Mouse (Mus musculus) frontal cortex, postnatal 36 days (tissue): ENCODE measurements at regions not wholly inside any gene's neighbourhood (a gene's known extent, or its start where the extent isn't known, plus 50 kb on each side); places are given as distances from the start of the nearest gene placed in this dataset.

Experiments used
- DNase-seq, 2 experiments: peaks; one replicate each; pipeline ENCODE4 v3.0.0; 2022; ENCODE audit warnings: low spot score in 2 of 2

- no peak for DNase-seq
Measured at GRCm38 (mm10) chr7:37908618-37909130, 114.7 kb downstream of the Uri1 start.

GRCm38 (mm10) chr7:37893885-37894284 lies 120.4 kb upstream of the Zfp536 start:
- DNase-seq = peak in 1 of 2 experiments; percentile 8

- DNase-seq = peak; percentile 16 to 31
Measured at GRCm38 (mm10) chr7:37874382-37874781, 100.9 kb upstream of the Zfp536 start.

- no peak for DNase-seq
Measured at GRCm38 (mm10) chr7:37870956-37871355, 97.5 kb upstream of the Zfp536 start.

- DNase-seq = no peak
Measured at GRCm38 (mm10) chr7:37866468-37866867, 93.0 kb upstream of the Zfp536 start.

- DNase-seq = no peak
Measured at GRCm38 (mm10) chr7:37851471-37851870, 78.0 kb upstream of the Zfp536 start.

GRCm38 (mm10) chr7:37845201-37845600 lies 71.8 kb upstream of the Zfp536 start:
- DNase-seq = no peak

GRCm38 (mm10) chr7:37842000-37842513 lies 68.6 kb upstream of the Zfp536 start:
- no peak for DNase-seq

- DNase-seq = no peak
Measured at GRCm38 (mm10) chr7:37841549-37841948, 68.1 kb upstream of the Zfp536 start.

GRCm38 (mm10) chr7:37837883-37838282 lies 64.4 kb upstream of the Zfp536 start:
- DNase-seq = no peak

GRCm38 (mm10) chr7:37837372-37837771 lies 63.9 kb upstream of the Zfp536 start:
- no peak for DNase-seq

GRCm38 (mm10) chr7:37833420-37833819 lies 60.0 kb upstream of the Zfp536 start:
- no peak for DNase-seq

GRCm38 (mm10) chr7:37832322-37832721 lies 58.9 kb upstream of the Zfp536 start:
- DNase-seq = no peak

GRCm38 (mm10) chr7:37825766-37826165 lies 52.3 kb upstream of the Zfp536 start:
- DNase-seq = no peak
